In the genomic region with DNA sequence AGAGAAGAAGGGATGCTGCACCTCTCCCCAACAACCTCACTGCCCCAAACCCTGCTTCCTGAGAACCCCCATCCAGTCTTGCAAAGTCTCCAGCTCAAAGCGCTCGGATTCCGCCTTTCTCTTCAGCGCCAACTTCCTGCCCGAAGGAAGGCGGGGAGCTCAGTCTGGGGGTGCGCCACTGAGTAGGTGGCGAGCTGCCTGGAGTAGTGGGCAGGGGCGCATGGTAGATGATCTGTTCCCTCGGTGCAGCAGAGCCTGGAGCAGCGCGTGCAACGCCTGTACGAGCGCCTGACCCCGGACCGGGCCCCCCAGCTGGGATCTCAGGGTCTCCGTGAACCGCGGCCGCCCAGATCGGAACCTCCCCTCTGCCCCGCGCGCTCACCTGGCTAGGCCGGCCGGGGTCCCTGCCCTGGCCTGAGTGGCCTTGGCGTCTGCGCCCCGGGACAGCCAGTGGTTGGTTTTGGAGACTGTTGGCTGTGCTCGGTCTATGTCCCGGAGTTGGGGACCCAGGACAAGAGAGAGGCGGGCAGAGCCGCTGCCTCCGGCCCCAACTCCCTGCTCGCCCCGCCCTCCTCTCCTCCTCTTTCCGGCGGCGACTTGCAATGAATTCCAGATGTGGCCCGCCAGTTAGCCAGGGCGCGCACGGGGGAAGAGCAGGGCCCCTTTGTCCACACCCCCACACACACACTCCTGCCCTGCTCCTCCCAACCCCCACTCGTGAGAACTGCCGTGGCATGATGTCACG, we compare ENCODE assay signal across 8 mouse cellular contexts. TPM values are rescaled to one million over a fixed set of nuclear protein-coding genes. Genes with fewer than 3 reads are reported as not detected.
DNase-seq lines count a peak whose midpoint lies in the region; ATAC-seq lines count a peak whose summit lies in the region.

S1pr2 (minus strand) TSS at position 566 of the 745 bp plus-strand sequence.

- peaks cover 6% of the 10 kb centered on the region for H3K36me3 ChIP-seq in limb, embryonic 10.5 days
- no peaks in the 10 kb centered on the region for H3K36me3 ChIP-seq in midbrain, embryonic 11.5 days (ENCODE audit: control insufficient read depth, insufficient read depth, low read length)

- peak; percentile 17 to 21 for DNase-seq in cerebellum, adult 18-20 months
- DNase-seq in embryo, embryonic 11.5 days (ENCODE audit: low read depth, low spot score) = peak; percentile 86
- DNase-seq in gastrocnemius, postnatal 25 days = peak; percentile 87
- peak; percentile 97 for DNase-seq in limb, embryonic 10.5 days (ENCODE audit: low spot score)
- peak; percentile 98 for DNase-seq in midbrain, embryonic 11.5 days (ENCODE audit: low spot score, missing footprints)
- DNase-seq in skeletal muscle tissue, adult 2 months (ENCODE audit: low read depth, low spot score) = peak; percentile 76

- H3K9me3 ChIP-seq in limb, embryonic 10.5 days (replicated peaks) = no peaks in the 10 kb centered on the region
- H3K9me3 ChIP-seq in midbrain, embryonic 11.5 days (ENCODE audit: control insufficient read depth, low read length) = no peaks in the 10 kb centered on the region

- no peaks in the 10 kb centered on the region for H3K27me3 ChIP-seq in limb, embryonic 10.5 days (ENCODE audit: low read depth, poor library complexity, severe bottlenecking)
- H3K27me3 ChIP-seq in midbrain, embryonic 11.5 days (ENCODE audit: control insufficient read depth, insufficient read depth, low read length) = peaks cover 4% of the 10 kb centered on the region; the same call in 1 of the 2 replicates

- peak within 1 kb of the TSS; percentile 78 for H3K4me3 ChIP-seq in limb, embryonic 10.5 days
- peak within 1 kb of the TSS; percentile 74 for H3K4me3 ChIP-seq in midbrain, embryonic 11.5 days (ENCODE audit: low read depth, low read length)

- ATAC-seq in cerebellum, adult (ENCODE audit: insufficient number of reproducible peaks, low FRiP score, low TSS enrichment) = no peak
- peak; percentile 75 for ATAC-seq in inflammation-experienced regulatory T-cells, adult 6 months
- peak; percentile 76 for ATAC-seq in midbrain, embryonic 11.5 days (ENCODE audit: low FRiP score)

- H3K4me2 ChIP-seq in midbrain, embryonic 11.5 days = peak within 1 kb of the TSS; percentile 98

- H3K9ac ChIP-seq in midbrain, embryonic 11.5 days (ENCODE audit: low read length) = peak within 1 kb of the TSS; percentile 82

- peaks cover 75% of the 10 kb centered on the region for H3K4me1 ChIP-seq in limb, embryonic 10.5 days
- peaks cover 22% of the 10 kb centered on the region for H3K4me1 ChIP-seq in midbrain, embryonic 11.5 days (ENCODE audit: control insufficient read depth, insufficient read depth, low read length)

- peak within 1 kb of the TSS; percentile 99 for H3K27ac ChIP-seq in limb, embryonic 10.5 days
- peak within 1 kb of the TSS; percentile 2; the same call in 1 of the 2 replicates for H3K27ac ChIP-seq in midbrain, embryonic 11.5 days (ENCODE audit: low read depth, low read length)

- under 1% methylated on average over 47 of the region's 47 CpGs for WGBS in limb, embryonic 10.5 days
- under 1% methylated on average over 44 of the region's 47 CpGs for WGBS in midbrain, embryonic 11.5 days

RNA-seq across cellular contexts. Expression of gene S1pr2, which starts in this region (rescaled TPM):
- total RNA-seq in gastrocnemius, postnatal 25 days (2021) = 1 to 10 TPM; 2.3 to 3.6 TPM
- 1 to 10 TPM; 5.1 to 6.4 (median 5.9) TPM for polyA plus RNA-seq in inflammation-experienced regulatory T-cells, adult 6 months (2017; shearing (Covaris generic))
- 47.6 and 53.7 TPM in 2 replicates for polyA plus RNA-seq in limb, embryonic 10.5 days (2016; fragmentation: Nextera tagmentation; extraction: Ambion mirVana)
- polyA plus RNA-seq in midbrain, embryonic 11.5 days (2014; fragmentation: Nextera tagmentation; extraction: Ambion mirVana) = 18.1 and 20.1 TPM in 2 replicates

Comparison
In these comparisons a context has a peak if more than half of its experiments do, and no peak if none do; other contexts are left out.
1. DNase-seq: peak in every context shown above with its lines; median percentile 98 in midbrain, embryonic 11.5 days; 97 in limb, embryonic 10.5 days; 87 in gastrocnemius, postnatal 25 days; 86 in embryo, embryonic 11.5 days; 76 in skeletal muscle tissue, adult 2 months; 19 in cerebellum, adult 18-20 months.